Mouse (Mus musculus): ENCODE measurements at regions not wholly inside any gene's neighbourhood (a gene's known extent, or its start where the extent isn't known, plus 50 kb on each side); places are given as distances from the start of the nearest gene placed in this dataset.

DNA sequence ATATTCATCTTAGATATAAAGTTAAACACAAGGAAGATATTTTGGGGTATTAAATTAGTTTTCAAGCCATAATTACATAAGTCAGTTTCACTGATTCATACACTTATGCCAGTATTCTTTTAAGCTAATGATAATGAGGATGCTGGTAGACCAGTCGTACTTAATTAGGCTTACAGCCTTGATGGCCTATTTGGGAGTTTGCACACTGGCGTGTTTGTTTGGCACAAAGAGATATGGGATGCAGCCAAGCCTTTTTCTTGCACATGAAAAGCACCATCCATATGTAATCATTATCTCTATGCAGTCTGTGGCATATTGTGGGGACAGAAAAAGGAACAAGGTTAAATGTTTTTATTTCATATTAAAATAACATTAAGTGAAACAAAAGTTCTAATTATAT lies 1234.7 kb downstream of the D3Ertd751e start:
- no peak for DNase-seq

Data from kidney, postnatal 36 days (tissue).